Mouse (Mus musculus): ENCODE results near the gene Fcna.

- TF ChIP-seq CTCF (IDR thresholded peaks at IDR 0.05) (no peak), POLR2A (IDR thresholded peaks at IDR 0.05; ENCODE audit: insufficient read depth, low read depth, low read length) (no peak), EP300 (IDR thresholded peaks at IDR 0.05; ENCODE audit: insufficient read depth, low read depth, low read length) (no peak)
Measured at GRCm38 (mm10) chr2:25608671-25609070, 19.2 kb downstream of the Fcna start.

All from heart, adult 2 months (tissue).